Mouse (Mus musculus) gastrocnemius, postnatal 10 days (tissue): Measurements from ENCODE around the gene Phkb. TPM values are rescaled to one million over a fixed set of nuclear protein-coding genes. Genes with fewer than 3 reads are reported as not detected.

Experiments used
- DNase-seq: peaks from one replicate; pipeline ENCODE4 v3.0.0; 2021; ENCODE audit warnings: mixed read lengths
- total RNA-seq, 2 experiments: library from RNA; stranded (reverse); gene quantifications; 2 replicates each; pipeline ENCODE4 v1.2.3; 2021

Phkb gene
- total RNA-seq, 2 experiments from 2014 or later = 107 to 119 TPM

GRCm38 (mm10) chr8:86087468-86087867, 246.7 kb downstream of the Phkb start:
- no peak for DNase-seq

- DNase-seq = no peak
These were observed 249.9 kb downstream of the Phkb start for GRCm38 (mm10) chr8:86090666-86091065.

Other genes starting within 250 kb of the Phkb start
- 1 to 10 TPM; 3.2 to 4.0 TPM for gene Neto2, start 140.0 kb upstream of the Phkb start, total RNA-seq
- 10 to 100 TPM; 35.4 to 38.3 TPM for gene Itfg1, start within 50 bp of the Phkb start, total RNA-seq